Mouse (Mus musculus) adrenal gland, adult 2 months (tissue): Measurements from ENCODE around the gene Rps17. TPM values are rescaled to one million over a fixed set of nuclear protein-coding genes. Genes with fewer than 3 reads are reported as not detected.

Experiments used
- DNase-seq: peaks from one replicate; pipeline ENCODE4 v3.0.0; 2021
- long read RNA-seq: library from polyadenylated mRNA; stranded (forward); transcript quantifications from one replicate; pipeline ENCODE4 v2.0.0, GENCODE M21; 2021
- polyA plus RNA-seq: library from polyadenylated mRNA; depleted of rRNA; stranded (reverse); fragments of >200 nt; gene quantifications from 2 replicates; pipeline ENCODE4 v1.2.3, GENCODE M21; 2012; rRNA removed
- total RNA-seq, 2 experiments: library from RNA; stranded (reverse); gene quantifications; 2 replicates each; pipeline ENCODE4 v1.2.3; 2021

Gene Rps17
- total RNA-seq (1,000 to 10,000 TPM in 1 of 2 experiments, 100 to 1,000 TPM in 1; 944 to 1,235 TPM), polyA plus RNA-seq (351 and 362 TPM in 2 replicates)
- long read RNA-seq, transcript Rps17-201 (5 exons, 494 nt) = major isoform, 217 of 250 reads
- long read RNA-seq, transcript Rps17-203 (4 exons, 660 nt) = minor isoform, 31 of 250 reads
- long read RNA-seq, partial matches to known transcripts = 0 of 250 reads
- long read RNA-seq, other reads (novel, unspliced or antisense) = 0 of 250 reads

DNA sequence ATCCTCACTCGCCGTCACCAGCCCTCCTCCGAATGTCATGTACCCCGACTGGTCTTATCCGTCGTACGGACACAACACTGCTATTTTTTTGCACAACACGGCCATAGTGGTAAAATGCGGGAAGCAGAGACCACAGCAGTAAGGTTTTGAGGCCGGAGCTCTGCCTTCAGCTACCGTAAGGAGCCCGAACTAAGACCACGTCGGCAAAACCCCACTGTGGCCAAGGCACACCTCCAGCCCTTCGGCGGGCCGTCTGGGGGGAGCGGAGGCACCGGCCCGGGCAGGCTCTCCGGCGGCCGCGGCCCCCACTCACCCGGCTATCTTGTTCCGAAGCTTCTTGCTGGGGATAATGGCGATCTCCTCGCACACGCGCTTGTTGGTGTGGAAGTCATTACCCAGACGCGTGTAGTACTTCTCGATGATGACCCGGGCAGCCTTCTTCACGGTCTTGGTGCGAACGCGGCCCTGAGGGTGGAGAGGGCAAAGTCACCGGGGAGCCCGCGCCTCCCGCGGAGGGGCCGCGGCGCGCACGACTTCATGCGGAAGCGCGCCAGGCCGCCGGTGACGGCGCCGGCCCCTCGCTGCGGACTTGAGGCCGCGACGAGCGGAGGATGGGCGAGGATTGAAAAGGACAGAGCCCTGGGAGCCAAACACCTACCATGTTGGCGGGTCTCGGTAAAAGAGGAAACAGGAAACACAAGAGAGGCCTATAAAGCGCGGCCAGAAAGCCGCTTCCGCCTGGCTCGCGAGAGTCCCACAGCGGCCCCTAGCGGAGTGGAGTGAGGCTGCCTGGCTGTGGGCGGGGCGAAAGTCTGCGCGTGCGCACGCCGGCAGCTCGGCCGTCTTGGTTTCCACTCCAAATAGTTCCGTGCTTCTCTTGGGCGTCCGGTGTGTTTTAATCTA lies at the start of gene Rps17:
Rps17 (minus strand) TSS at position 711 of the 903 bp plus-strand sequence.
- DNase-seq = peak; percentile 98

DNA sequence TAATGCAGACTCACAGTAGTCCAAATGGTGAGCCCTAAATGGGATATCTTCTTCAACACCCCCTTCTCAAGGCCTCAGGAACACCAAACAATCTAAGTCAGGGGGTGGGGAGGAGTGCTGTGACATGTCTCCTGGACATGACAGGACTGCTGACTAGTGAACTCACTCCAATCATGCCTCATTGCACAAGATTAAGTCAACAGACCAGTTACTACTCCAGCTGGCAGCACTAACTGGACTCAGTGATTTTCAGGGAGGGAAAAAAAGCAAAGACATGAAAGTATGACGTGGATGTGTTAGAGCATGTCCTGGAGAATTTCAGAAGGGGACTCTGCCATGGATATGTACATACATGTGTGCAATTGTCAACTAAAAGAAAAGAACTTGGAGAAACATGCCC lies 34.3 kb upstream of the Rps17 start:
- no peak for DNase-seq

GRCm38 (mm10) chr7:81372337-81372920 lies 27.4 kb upstream of the Rps17 start:
- peak; percentile 81 for DNase-seq

GRCm38 (mm10) chr7:81371811-81372210 lies 26.8 kb upstream of the Rps17 start:
- DNase-seq = no peak

DNA sequence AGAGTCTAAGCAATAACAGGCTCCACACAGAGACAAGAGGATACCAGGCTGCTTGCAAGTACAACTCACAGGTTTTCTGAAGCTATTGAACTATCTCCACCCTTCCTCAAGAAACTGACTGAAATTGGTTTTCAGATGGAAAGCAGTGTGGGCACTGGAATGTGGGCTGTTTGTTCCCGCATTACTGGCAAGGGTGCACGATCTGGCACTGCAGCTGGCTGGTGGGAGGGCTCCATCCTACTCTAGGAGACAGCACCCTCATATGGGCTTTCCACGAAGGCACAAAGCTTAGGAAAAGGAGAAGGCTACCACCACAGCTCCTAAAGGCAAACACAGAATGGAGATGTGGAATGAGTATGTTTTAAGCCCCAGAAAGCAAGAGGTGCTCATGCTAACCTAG lies 24.7 kb upstream of the Rps17 start:
- no peak for DNase-seq

DNA sequence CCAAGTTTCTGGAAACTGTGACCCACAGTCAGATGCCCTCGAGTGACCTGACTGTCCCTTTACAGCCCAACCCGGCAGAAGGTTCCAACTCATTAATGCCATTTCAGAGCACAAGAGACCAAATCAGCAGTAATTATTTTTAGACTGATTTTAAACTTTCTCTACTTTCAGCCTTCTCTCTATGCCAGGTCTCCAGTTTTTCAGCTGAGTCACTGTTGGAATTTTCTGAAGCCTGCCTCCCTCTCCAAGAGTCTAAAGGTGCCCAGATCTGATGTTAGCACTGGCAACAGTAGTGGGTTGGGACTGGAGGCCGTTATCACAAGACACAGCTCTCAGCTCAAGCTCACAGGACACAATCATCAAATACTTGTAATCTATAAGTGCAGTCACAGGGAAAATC lies 22.9 kb upstream of the Rps17 start:
- no peak for DNase-seq

DNA sequence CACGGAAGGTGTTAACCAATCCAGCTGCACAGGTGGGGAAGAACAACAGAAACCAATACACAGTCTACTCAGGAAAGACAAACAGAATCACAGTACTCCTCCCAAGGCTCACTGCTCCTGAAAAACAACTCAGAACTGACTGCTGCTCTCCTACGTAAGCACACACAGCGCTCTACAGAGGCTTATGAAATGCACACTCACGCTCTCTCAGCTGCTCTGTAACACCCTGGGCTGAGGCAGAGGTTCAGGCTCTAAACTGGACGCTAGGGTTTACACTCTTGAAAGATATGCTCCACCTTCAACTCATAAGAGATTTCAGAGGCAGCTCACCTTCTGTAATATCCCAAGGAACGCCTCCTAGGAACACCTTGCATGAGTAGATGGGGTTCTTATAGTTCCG lies 11.9 kb upstream of the Rps17 start:
- no peak for DNase-seq

DNA sequence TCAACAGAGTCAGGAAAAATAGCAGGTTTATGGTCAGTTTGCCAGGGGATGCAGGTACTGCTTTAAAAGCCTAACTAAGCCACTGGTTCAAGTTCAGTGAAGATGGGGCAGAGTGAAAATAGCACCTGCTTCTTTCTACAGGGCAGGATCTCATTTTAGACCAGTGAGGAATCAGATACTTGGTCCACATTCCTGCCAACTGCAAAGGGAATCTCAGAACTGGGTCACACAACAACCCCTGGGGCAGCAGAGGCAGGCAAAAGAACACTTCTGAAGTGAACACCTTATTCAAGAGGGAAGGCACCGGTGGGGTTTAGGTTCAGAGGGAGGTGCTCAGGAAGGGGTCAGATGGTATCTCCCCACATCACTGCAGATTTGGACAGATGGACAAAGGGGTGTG lies 11.3 kb upstream of the Rps17 start:
- DNase-seq = no peak

- no peak for DNase-seq
These were observed 10.7 kb upstream of the Rps17 start for GRCm38 (mm10) chr7:81355746-81356145.

- no peak for DNase-seq
These were observed 6.8 kb upstream of the Rps17 start for GRCm38 (mm10) chr7:81351826-81352225.

DNA sequence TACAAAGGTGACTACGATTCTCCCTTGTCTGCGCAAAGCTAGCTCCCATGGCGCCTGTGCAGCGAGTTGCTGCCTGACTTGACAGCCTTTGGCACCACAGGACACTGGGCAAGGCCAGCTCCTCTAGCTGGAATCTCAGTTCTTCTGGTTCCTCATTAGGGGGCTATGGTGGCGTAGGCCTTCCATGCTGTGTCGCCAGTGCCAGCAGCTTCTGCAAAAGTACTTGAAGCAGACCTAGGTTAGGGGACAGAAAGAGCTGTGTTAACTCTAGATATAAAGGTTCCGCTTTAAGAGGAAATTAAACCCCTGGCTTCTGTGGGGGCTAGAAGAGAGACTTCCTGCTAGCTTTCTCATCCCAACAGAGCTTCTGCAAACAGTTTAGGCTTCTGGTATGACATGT lies 3.2 kb upstream of the Rps17 start:
- DNase-seq = no peak

- DNase-seq = no peak
These were observed 555 bp upstream of the Rps17 start for GRCm38 (mm10) chr7:81345447-81346170.

DNA sequence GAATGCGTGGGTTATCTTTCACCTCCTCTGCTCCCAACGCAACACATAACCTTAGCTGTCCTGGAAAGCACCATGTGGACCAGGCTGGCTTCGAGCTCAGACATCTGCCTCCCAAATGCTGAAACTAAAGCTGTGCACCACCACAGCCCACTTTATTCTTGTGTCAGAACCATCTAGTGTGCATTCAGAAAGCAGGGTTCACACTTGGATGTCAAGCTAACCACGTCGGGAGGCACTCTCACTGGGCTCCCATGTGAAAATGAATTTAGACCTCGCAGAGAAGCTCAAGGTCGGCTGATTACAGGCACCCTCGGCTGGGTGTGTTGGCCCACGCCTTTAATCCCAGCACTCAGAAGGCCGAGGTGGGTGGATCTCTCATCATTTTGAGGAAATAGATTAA lies 1.2 kb downstream of the Rps17 start:
- peak; percentile 41 for DNase-seq

DNA sequence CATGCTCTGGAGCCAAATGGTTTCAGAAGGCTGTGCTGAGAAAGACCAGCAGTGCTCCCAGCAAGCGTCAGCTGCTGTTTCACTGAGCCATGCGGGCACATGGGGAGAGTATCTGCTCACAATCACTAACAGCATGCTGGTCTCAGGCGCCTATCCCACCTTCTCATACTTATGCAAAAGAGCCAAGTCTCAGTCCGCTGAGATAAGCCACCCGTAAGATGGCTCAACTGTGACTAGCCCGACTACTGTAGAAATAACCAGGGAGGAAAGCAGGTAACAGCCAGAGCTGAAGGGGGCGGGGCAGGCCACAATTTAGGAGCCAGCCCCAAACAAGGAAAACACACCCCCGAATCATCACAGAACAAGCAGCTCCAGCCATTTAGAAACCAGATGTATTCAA lies 1.7 kb downstream of the Rps17 start:
- DNase-seq = no peak

DNA sequence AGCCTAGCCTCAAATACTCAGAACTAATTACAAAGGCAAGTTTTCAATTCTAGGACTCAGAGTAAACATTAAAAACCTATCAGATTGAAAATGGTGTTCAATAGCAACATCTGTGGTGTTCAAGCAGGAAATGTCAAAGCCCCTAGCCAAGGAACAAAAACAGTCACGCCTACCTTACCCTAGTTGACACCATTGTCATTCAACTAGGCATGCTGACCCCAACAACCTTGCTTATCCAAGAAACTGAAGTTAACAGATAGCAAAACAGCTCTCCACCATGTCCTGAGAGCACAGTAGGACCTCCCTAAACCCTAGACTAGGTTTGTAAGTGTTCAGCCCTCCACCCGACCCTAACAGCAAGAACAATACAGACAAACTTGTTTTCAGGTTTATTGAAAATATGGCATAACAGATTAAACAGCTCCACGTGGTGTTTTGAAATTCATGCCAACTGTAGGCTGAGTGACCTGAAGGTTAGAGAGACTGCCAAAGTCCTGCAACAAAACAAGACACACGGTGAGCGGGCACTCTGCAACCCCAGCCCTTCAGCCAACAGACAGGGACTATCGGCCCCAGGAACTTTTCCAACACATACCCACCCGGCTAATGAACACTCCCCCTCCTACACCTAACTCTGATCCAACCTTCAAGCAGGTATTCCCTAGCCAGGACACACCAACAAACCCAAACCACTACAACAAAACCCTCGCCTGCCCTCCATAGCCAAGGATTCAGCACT lies 2.5 kb downstream of the Rps17 start:
- no peak for DNase-seq

- DNase-seq = no peak
These were observed 3.5 kb downstream of the Rps17 start for GRCm38 (mm10) chr7:81341563-81341962.

GRCm38 (mm10) chr7:81339783-81340182 lies 5.3 kb downstream of the Rps17 start:
- DNase-seq = peak; percentile 46

DNA sequence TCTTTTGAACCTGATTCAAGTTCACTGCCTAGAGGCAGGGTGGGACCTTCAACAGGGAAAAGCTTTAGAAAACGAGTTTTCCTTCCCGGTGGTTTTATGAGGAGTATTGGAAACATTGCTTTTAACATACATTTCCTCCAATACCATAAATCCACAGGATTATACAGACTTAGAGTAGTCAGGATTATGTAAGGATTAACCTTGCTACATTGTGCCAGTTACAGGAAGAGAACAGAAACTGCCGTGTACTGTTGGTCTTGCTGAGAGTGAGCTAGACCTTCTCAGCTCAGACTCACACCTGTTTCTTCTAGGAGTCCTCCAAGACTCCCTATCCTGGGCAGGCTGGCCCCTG lies 6.6 kb downstream of the Rps17 start:
- DNase-seq = no peak

DNA sequence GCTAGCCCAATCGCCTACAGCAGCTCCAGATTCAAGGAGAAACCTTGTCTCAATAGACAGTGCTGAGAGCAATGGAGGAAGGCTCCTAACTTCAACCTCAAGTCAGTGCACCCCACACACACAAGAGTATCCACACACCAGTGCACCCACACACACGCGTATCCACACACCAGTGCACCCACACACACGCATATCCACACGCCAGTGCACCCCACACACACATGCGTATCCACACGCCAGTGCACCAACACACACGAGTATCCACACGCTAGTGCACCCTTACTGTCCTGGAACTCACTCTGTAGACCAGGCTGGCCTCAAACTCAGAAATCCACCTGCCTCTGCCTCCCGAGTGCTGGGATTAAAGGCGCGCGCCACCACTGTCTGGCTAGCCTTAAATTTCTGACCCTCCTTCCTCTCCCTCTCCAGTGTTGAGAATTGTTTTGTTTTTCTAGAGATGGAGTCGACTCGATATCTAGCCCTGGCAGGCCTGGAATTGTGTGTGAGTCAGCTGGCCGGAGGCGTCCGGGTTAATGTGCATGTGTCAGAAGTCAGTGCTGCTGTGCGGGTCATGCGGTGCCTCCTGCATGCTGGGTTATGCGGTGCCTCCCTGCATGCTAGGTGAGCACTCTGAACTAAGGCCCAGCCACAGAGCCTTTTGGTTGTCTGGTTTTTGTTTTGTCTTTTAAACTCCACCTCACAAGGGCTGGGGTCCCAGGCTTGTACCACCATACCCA lies 7.1 kb downstream of the Rps17 start:
- peak; percentile 62 for DNase-seq

- DNase-seq = peak; percentile 40
These were observed 8.6 kb downstream of the Rps17 start for GRCm38 (mm10) chr7:81336432-81336786.
